Mouse (Mus musculus) lung, embryonic 16.5 days (tissue): Measurements from ENCODE around the gene Foxa3. TPM values are rescaled to one million over a fixed set of nuclear protein-coding genes. Genes with fewer than 3 reads are reported as not detected.

ENCODE experiments used
- ATAC-seq: fragments of 200-750 bp; cut with Nextera tagmentation; 2 replicates; pipeline ENCODE4 v1.8.0; 2017; ENCODE audit warnings: low read depth, mild to moderate bottlenecking, moderate library complexity
- H3K27ac ChIP-seq: fragments of 300-500 bp; sonication (generic); 2 replicates; pipeline ENCODE4 v1.5.1; 2014; ENCODE audit warnings: mild to moderate bottlenecking, control low read depth, low read length
- H3K27me3 ChIP-seq: fragments of 300-500 bp; sonication (generic); 2 replicates; pipeline ENCODE4 v1.6.1; 2014; ENCODE audit warnings: low read depth, low read length, mixed read lengths; ENCODE audit not compliant: control insufficient read depth, insufficient read depth
- H3K36me3 ChIP-seq: fragments of 300-500 bp; sonication (generic); 2 replicates; pipeline ENCODE4 v1.6.1; 2014; ENCODE audit warnings: low read length; ENCODE audit not compliant: control insufficient read depth, insufficient read depth
- H3K4me1 ChIP-seq: fragments of 300-500 bp; sonication (generic); replicated peaks from 2 replicates; pipeline ENCODE4 v1.6.1; 2014; ENCODE audit warnings: low read length, mixed read lengths; ENCODE audit not compliant: control insufficient read depth, insufficient read depth
- H3K4me2 ChIP-seq: fragments of 300-500 bp; sonication (generic); 2 replicates; pipeline ENCODE4 v1.6.1; 2014; ENCODE audit warnings: low read depth, low read length, control low read depth
- H3K4me3 ChIP-seq: fragments of 300-500 bp; sonication (generic); 2 replicates; pipeline ENCODE4 v1.5.1; 2014; ENCODE audit warnings: mild to moderate bottlenecking, low read length, control low read depth
- H3K9ac ChIP-seq: fragments of 300-500 bp; sonication (generic); 2 replicates; pipeline ENCODE4 v1.6.1; 2014; ENCODE audit warnings: low read length, control low read depth
- H3K9me3 ChIP-seq: fragments of 300-500 bp; sonication (generic); 2 replicates; pipeline ENCODE4 v1.6.1; 2016; ENCODE audit warnings: low read length; ENCODE audit not compliant: control insufficient read depth
- WGBS: fragments of 180-500 bp; shearing (Covaris S2); extraction: QIAGEN DNeasy Blood & Tissue Kit; methylation state at CpG from one replicate; pipeline ENCODE4 v1.1.7; 2014; 5-methylcytosine and 5-hydroxymethylcytosine counted together
- polyA plus RNA-seq: library from polyadenylated mRNA; unstranded; fragments of >200 nt; fragmentation: Nextera tagmentation; extraction: Ambion mirVana; gene quantifications from 2 replicates; pipeline ENCODE4 v1.2.1, GENCODE M21; 2015

The Foxa3 gene
- polyA plus RNA-seq, 1 experiment from 2014 or later: 2.3 TPM

GRCm38 (mm10) chr7:19003902-19004630 is 19.3 kb downstream of the Foxa3 start, which contains the start of gene Irf2bp1:
Gene Irf2bp1 (plus strand): TSS chr7:19004044.
- peak within 1 kb of the TSS; percentile 68 for H3K4me3 ChIP-seq
- peaks cover 9% of the 10 kb centered on the region for H3K36me3 ChIP-seq
- peak within 1 kb of the TSS; percentile 92 for H3K9ac ChIP-seq
- H3K4me1 ChIP-seq: peaks cover 42% of the 10 kb centered on the region
- no peaks in the 10 kb centered on the region for H3K27me3 ChIP-seq
- ATAC-seq: peak; percentile 70
- WGBS: under 1% methylated on average over 76 of the region's 90 CpGs
- peak within 1 kb of the TSS; percentile 84 for H3K4me2 ChIP-seq
- no peaks in the 10 kb centered on the region for H3K9me3 ChIP-seq
- H3K27ac ChIP-seq: peak within 1 kb of the TSS; percentile 98

DNA sequence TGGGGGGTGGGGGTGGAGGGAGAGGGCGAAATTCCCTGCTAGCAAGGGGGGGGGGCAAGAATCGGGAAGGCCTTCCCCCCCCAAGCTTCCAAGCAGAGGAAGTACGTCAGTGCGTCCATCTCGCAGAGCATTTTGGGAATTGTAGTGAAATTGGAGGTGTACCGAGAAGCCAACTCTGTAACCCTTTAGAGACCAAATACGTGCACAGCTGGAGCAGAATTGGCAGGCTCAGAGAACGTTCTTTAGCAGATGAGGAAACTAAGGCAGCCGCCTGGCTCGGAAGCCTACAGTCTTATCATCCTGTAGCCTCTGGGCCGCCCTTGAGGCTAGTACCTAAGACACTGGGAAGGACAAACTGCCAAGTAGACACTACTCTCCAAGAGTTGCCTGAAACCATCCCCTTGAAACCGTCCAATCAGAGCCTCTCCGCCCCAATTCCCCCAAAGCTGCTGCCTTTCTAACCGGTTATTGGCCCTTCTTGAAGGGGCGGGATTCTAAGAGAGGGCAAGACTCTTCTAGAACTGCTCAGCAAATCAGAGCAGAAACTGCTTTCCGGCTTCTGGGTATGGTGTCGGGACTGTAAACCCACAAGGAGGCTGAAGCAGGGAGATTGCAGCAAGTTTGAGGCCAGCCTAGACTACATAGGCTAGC is 20.4 kb downstream of the Foxa3 start:
- H3K27ac ChIP-seq: peak overlapping the region; percentile 78
- H3K4me1 ChIP-seq: peaks cover 42% of the 10 kb centered on the region
- no peaks in the 10 kb centered on the region for H3K9me3 ChIP-seq
- ATAC-seq: peak; percentile 62
- peak overlapping the region; percentile 75 for H3K9ac ChIP-seq
- H3K4me3 ChIP-seq: peak overlapping the region; percentile 48
- H3K36me3 ChIP-seq: peaks cover 9% of the 10 kb centered on the region
- H3K4me2 ChIP-seq: peak overlapping the region; percentile 78
- WGBS: 2% methylated on average over 17 of the region's 17 CpGs
- H3K27me3 ChIP-seq: no peaks in the 10 kb centered on the region

DNA sequence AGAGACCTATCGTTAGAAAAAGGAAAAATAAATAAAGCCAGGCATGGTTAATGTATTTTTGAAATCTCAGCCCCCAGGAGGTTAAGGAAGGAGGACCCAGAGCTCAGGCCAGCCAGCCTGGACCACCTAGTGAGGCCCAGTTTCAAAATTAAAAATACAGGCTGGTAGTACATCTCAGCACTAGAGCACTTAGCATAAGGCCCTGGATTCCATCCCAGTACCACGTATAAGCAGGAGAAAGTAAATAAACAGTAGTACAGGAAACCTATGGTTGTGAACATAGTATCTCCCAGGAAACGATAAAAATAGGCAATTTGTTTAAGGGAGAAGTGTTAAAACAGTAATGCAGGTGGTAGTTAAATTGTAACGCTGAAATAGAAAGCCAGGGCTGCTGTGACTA is 21.2 kb downstream of the Foxa3 start:
- 8% methylated on average over 4 of the region's 4 CpGs for WGBS
- no peaks in the 10 kb centered on the region for H3K27me3 ChIP-seq
- H3K27ac ChIP-seq: peak overlapping the region; percentile 78
- H3K4me2 ChIP-seq: peak overlapping the region; percentile 78
- H3K9me3 ChIP-seq: no peaks in the 10 kb centered on the region
- peaks cover 35% of the 10 kb centered on the region for H3K4me1 ChIP-seq
- no peak for ATAC-seq
- H3K36me3 ChIP-seq: peaks cover 9% of the 10 kb centered on the region
- H3K4me3 ChIP-seq: peak overlapping the region; percentile 48
- H3K9ac ChIP-seq: peak overlapping the region; percentile 75

DNA sequence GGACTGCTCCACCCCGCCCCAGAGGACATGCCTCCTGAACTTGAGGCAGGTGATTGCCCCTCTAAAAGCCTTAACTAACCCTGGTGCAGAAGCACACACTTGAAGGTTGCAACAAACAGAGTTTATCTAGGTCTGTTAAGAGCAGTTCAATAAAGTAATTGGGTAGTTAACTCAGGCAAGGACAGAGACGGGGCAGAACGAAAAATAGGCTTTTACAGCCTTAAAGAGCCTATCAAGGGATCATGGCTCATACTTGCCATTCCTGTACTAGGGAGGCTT is 21.6 kb downstream of the Foxa3 start:
- Histone ChIP-seq H3K27ac (peak overlapping the region; percentile 78), H3K9me3 (no peaks in the 10 kb centered on the region), H3K4me2 (no peak overlapping the region), H3K4me3 (no peak overlapping the region), H3K27me3 (no peaks in the 10 kb centered on the region), H3K4me1 (peaks cover 31% of the 10 kb centered on the region), H3K9ac (no peak overlapping the region), H3K36me3 (peaks cover 9% of the 10 kb centered on the region)
- ATAC-seq: no peak
- WGBS: 59% methylated on average over 3 of the region's 3 CpGs

DNA sequence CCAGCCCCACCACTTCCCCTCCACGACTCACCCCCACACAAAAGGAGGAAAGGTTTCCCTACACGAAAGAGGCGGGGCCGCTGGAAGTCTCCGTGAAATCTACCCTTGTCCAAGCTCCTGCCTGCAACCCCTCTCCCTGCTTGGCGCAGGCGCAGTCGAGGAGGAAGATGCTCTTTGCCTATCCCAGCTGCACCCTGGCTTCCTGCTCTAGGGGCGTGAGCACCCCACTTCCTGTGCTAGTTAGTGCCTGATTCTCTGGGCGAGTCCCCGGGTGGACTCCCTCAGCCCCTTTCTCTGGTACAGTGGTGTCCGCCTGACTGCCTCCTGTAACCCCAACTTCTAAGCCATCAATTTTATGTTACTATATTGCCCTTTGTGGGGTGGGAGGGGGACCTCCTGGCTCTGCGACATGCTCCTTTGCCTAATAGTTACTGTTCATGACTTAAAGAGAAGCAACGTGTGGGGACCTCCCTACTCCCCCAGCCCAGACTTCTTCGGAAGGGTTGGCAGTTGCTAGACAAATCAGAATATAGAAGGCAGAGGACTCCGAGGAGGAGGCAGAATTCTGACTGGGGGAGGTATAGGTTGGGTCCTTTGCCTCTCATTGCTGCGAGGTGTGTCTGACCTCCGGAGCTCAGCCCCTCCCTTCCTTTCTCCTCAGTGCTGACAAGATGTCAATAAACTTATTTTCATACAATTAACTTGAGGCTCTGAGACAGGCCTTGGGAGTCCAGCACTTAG is 22.1 kb downstream of the Foxa3 start:
- WGBS: 36% methylated on average over 18 of the region's 18 CpGs
- peaks cover 9% of the 10 kb centered on the region for H3K36me3 ChIP-seq
- H3K4me1 ChIP-seq: peaks cover 27% of the 10 kb centered on the region
- no peaks in the 10 kb centered on the region for H3K9me3 ChIP-seq
- H3K9ac ChIP-seq: peak overlapping the region; percentile 66
- H3K4me2 ChIP-seq: peak overlapping the region; percentile 47
- H3K27me3 ChIP-seq: no peaks in the 10 kb centered on the region
- peak overlapping the region; percentile 47 for H3K4me3 ChIP-seq
- no peak for ATAC-seq
- 0 out of 2 replicates have a peak overlapping the region, but pooled peaks have one; percentile 13 for H3K27ac ChIP-seq

- 43% methylated on average over 9 of the region's 10 CpGs for WGBS
- H3K9me3 ChIP-seq: no peaks in the 10 kb centered on the region
- peak overlapping the region; percentile 21; the same call in 1 of the 2 replicates for H3K27ac ChIP-seq
- no peak for ATAC-seq
- H3K4me3 ChIP-seq: peak overlapping the region; percentile 47
- H3K4me1 ChIP-seq: peaks cover 19% of the 10 kb centered on the region
- H3K36me3 ChIP-seq: peaks cover 4% of the 10 kb centered on the region
- peak overlapping the region; percentile 47 for H3K4me2 ChIP-seq
- no peaks in the 10 kb centered on the region for H3K27me3 ChIP-seq
- H3K9ac ChIP-seq: peak overlapping the region; percentile 66
These were observed 22.9 kb downstream of the Foxa3 start for GRCm38 (mm10) chr7:19000421-19000820.

GRCm38 (mm10) chr7:18998835-18999234 is 24.5 kb downstream of the Foxa3 start:
- no peak overlapping the region for H3K9ac ChIP-seq
- no peak overlapping the region for H3K4me2 ChIP-seq
- peaks cover 17% of the 10 kb centered on the region for H3K4me1 ChIP-seq
- no peaks in the 10 kb centered on the region for H3K27me3 ChIP-seq
- WGBS: 36% methylated on average over 9 of the region's 9 CpGs
- no peaks in the 10 kb centered on the region for H3K9me3 ChIP-seq
- no peak for ATAC-seq
- H3K36me3 ChIP-seq: peaks cover 2% of the 10 kb centered on the region; the same call in 1 of the 2 replicates
- H3K4me3 ChIP-seq: no peak overlapping the region
- no peak overlapping the region for H3K27ac ChIP-seq

GRCm38 (mm10) chr7:18993036-18993435 is 30.3 kb downstream of the Foxa3 start:
- no peak overlapping the region for H3K9ac ChIP-seq
- H3K4me1 ChIP-seq: peaks cover 27% of the 10 kb centered on the region
- WGBS: 86% methylated on average over 5 of the region's 5 CpGs
- H3K9me3 ChIP-seq: no peaks in the 10 kb centered on the region
- H3K27me3 ChIP-seq: peaks cover 18% of the 10 kb centered on the region
- no peak overlapping the region for H3K4me3 ChIP-seq
- ATAC-seq: no peak
- H3K4me2 ChIP-seq: peak overlapping the region; percentile 86; the same call in 1 of the 2 replicates
- peaks cover 2% of the 10 kb centered on the region; the same call in 1 of the 2 replicates for H3K36me3 ChIP-seq
- H3K27ac ChIP-seq: no peak overlapping the region

DNA sequence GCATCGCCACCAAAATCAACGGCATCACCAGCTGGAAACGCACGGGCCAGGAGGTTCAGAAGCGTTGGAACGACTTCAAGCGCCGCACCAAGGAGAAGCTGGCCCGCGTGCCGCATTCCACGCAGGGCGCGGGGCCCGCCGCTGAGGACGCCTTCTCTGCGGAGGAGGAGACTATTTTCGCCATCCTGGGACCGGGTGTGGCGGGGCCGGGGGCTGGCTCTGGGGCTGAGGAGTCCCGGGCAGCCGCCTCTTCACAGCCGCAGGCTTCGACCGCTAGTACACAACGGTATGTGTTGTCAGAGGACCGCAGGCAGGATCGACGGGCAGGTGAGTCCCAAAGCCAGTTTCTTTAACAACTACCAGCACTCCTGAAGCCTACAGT is 31.1 kb downstream of the Foxa3 start:
- peaks cover 18% of the 10 kb centered on the region for H3K27me3 ChIP-seq
- 2% methylated on average over 31 of the region's 31 CpGs for WGBS
- H3K9ac ChIP-seq: peak overlapping the region; percentile 64
- H3K4me3 ChIP-seq: peak overlapping the region; percentile 60
- H3K36me3 ChIP-seq: peaks cover 2% of the 10 kb centered on the region; the same call in 1 of the 2 replicates
- no peak for ATAC-seq
- no peak overlapping the region for H3K27ac ChIP-seq
- H3K4me2 ChIP-seq: peak overlapping the region; percentile 86
- H3K9me3 ChIP-seq: no peaks in the 10 kb centered on the region
- peaks cover 27% of the 10 kb centered on the region for H3K4me1 ChIP-seq
